Mouse (Mus musculus): ENCODE results near the gene Actr5.

GRCm38 (mm10) chr2:158616790-158617189 is 7.9 kb upstream of the Actr5 start:
- TF ChIP-seq CTCF (IDR thresholded peaks at IDR 0.05; ENCODE audit: borderline replicate concordance, extremely low read depth, insufficient read depth, insufficient read length) (no peak), POLR2A (IDR thresholded peaks at IDR 0.05; ENCODE audit: borderline replicate concordance, extremely low read depth, insufficient read depth, insufficient read length, poor library complexity, severe bottlenecking) (no peak)
